Mouse (Mus musculus): ENCODE measurements around the gene Ap5z1. TPM values are rescaled to one million over a fixed set of nuclear protein-coding genes. Genes with fewer than 3 reads are reported as not detected.

The Ap5z1 gene
- total RNA-seq, 2 experiments from 2014 or later, result 5.5 to 6.2 TPM

- DNase-seq (ENCODE audit: low spot score), result no peak
- intact Hi-C loops (cut with DNase I), result no loop called here
These were observed 40.4 kb downstream of the Ap5z1 start for GRCm38 (mm10) chr5:142504175-142504574.

GRCm38 (mm10) chr5:142505695-142506423 lies 42.1 kb downstream of the Ap5z1 start:
- intact Hi-C loops (cut with DNase I), result loop anchor here (5.0 kb wide), 1 partner anchor 111 kb away; no protein-coding TSS in a partner anchor
- no peak for DNase-seq (ENCODE audit: low spot score)

- DNase-seq (ENCODE audit: low spot score), result no peak
- intact Hi-C loops (cut with DNase I), result loop anchor here (5.0 kb wide), 1 partner anchor 108 kb away; no protein-coding TSS in a partner anchor
These were observed 45.7 kb downstream of the Ap5z1 start for GRCm38 (mm10) chr5:142509141-142510060.

GRCm38 (mm10) chr5:142510061-142510414 lies 46.3 kb downstream of the Ap5z1 start:
- DNase-seq (ENCODE audit: low spot score), result no peak
- intact Hi-C loops (cut with DNase I), result no loop called here

- intact Hi-C loops (cut with DNase I), result no loop called here
- no peak for DNase-seq (ENCODE audit: low spot score)
These were observed 48.4 kb downstream of the Ap5z1 start for GRCm38 (mm10) chr5:142512112-142512511.

- intact Hi-C loops (cut with DNase I), result no loop called here
- DNase-seq (ENCODE audit: low spot score), result no peak
These were observed 55.2 kb downstream of the Ap5z1 start for GRCm38 (mm10) chr5:142518973-142519372.

GRCm38 (mm10) chr5:142520360-142520759 lies 56.6 kb downstream of the Ap5z1 start:
- intact Hi-C loops (cut with DNase I), result no loop called here
- DNase-seq (ENCODE audit: low spot score), result no peak

- DNase-seq (ENCODE audit: low spot score), result no peak
- intact Hi-C loops (cut with DNase I), result no loop called here
These were observed 57.6 kb downstream of the Ap5z1 start for GRCm38 (mm10) chr5:142521195-142521866.

GRCm38 (mm10) chr5:142524711-142525464 lies 61.1 kb downstream of the Ap5z1 start:
- intact Hi-C loops (cut with DNase I), result no loop called here
- DNase-seq (ENCODE audit: low spot score), result no peak

Other genes starting within 250 kb of the Ap5z1 start
- gene Foxk1, start 62.4 kb upstream of the Ap5z1 start, total RNA-seq (2021), result 10 to 100 TPM; 16.2 TPM
- under 1 TPM; 0.06 to 0.08 TPM for gene Papolb, start 66.1 kb downstream of the Ap5z1 start, total RNA-seq (2021)
- gene Radil, start 87.2 kb downstream of the Ap5z1 start, total RNA-seq (2021), result 1 to 10 TPM; 2.0 to 2.4 TPM
- gene Mmd2, start 144.9 kb downstream of the Ap5z1 start, total RNA-seq (2021), result under 1 TPM; 0.11 to 0.21 TPM
- gene Wipi2, start 163.8 kb downstream of the Ap5z1 start, total RNA-seq (2021), result 10 to 100 TPM; 34.7 to 38.9 TPM
- under 1 TPM; 0.34 to 0.65 TPM for gene Slc29a4, start 228.6 kb downstream of the Ap5z1 start, total RNA-seq (2021)